24 mouse cellular contexts compared by ENCODE assay signal in genomic region chr3:84949387-84949786, GRCm38 (mm10).
"Had no signal": no experiment of that assay in that cellular context is flagged by ENCODE, and none has a peak within 500 bp of the region (broad histone marks: within the 10 kb centered on the region; RNA-seq: fewer than 3 reads in every experiment).

No protein-coding gene starts in this region.

- H3K27me3 ChIP-seq: limb, embryonic 12.5 days; limb, embryonic 15.5 days; lung, embryonic 15.5 days; neural tube, embryonic 12.5 days; neural tube, embryonic 15.5 days; stomach, embryonic 15.5 days had no signal

- ATAC-seq: intestine, embryonic 16.5 days had no signal

- H3K4me3 ChIP-seq: layer of hippocampus, adult 2 months; limb, embryonic 12.5 days; limb, embryonic 15.5 days; lung, embryonic 15.5 days; neural tube, embryonic 12.5 days; neural tube, embryonic 15.5 days; stomach, embryonic 15.5 days had no signal

- H3K4me1 ChIP-seq: lung, embryonic 15.5 days; stomach, embryonic 15.5 days had no signal

- H3K9ac ChIP-seq: limb, embryonic 12.5 days; limb, embryonic 15.5 days; liver, embryonic 14.5 days; lung, embryonic 15.5 days; neural tube, embryonic 12.5 days; neural tube, embryonic 15.5 days; stomach, embryonic 15.5 days had no signal

- H3K27ac ChIP-seq: layer of hippocampus, adult 2 months; limb, embryonic 12.5 days; limb, embryonic 15.5 days; liver, embryonic 14.5 days; lung, embryonic 15.5 days; neural tube, embryonic 12.5 days; neural tube, embryonic 15.5 days; stomach, embryonic 15.5 days had no signal

- H3K36me3 ChIP-seq: limb, embryonic 12.5 days; limb, embryonic 15.5 days; lung, embryonic 15.5 days; neural tube, embryonic 12.5 days; neural tube, embryonic 15.5 days; stomach, embryonic 15.5 days had no signal

- H3K9me3 ChIP-seq: limb, embryonic 12.5 days; limb, embryonic 15.5 days; lung, embryonic 15.5 days; neural tube, embryonic 12.5 days; neural tube, embryonic 15.5 days; stomach, embryonic 15.5 days had no signal

- DNase-seq: kidney, adult 18-20 months; kidney, adult 9 months; kidney, postnatal 14 days; kidney, postnatal 4 days; layer of hippocampus, adult 9-11 months; left cerebral cortex, postnatal 4 days; lung, adult 18-20 months; lung, postnatal 10 days; lung, postnatal 36 days; midbrain, embryonic 14.5 days; right cerebral cortex, adult 18-20 months; right cerebral cortex, postnatal 25 days; spleen, adult 18-20 months; thymus, postnatal 36 days had no signal

- H3K4me2 ChIP-seq: limb, embryonic 12.5 days; limb, embryonic 15.5 days; lung, embryonic 15.5 days; midbrain, embryonic 11.5 days; neural tube, embryonic 12.5 days; neural tube, embryonic 15.5 days; stomach, embryonic 15.5 days had no signal
